Mouse (Mus musculus) kidney, postnatal 0 days (tissue): ENCODE results near the gene Mob1b. TPM values are rescaled to one million over a fixed set of nuclear protein-coding genes. Genes with fewer than 3 reads are reported as not detected.
A peak's percentile ranks its signal among the peaks of the same experiment; 100 is the strongest.

Source experiments
- ATAC-seq: fragments of 200-750 bp; cut with Nextera tagmentation; replicated peaks from 2 replicates; pipeline ENCODE4 v1.8.0; 2017; ENCODE audit warnings: low read depth, moderate number of reproducible peaks, moderate TSS enrichment, moderate library complexity; ENCODE audit not compliant: low FRiP score
- DNase-seq: peaks from one replicate; pipeline ENCODE4 v3.0.0-alpha.2; 2016; ENCODE audit warnings: low spot score
- H3K27ac ChIP-seq: fragments of 300-500 bp; sonication (generic); 2 replicates; pipeline ENCODE4 v1.5.1; 2014; ENCODE audit warnings: mild to moderate bottlenecking
- H3K27me3 ChIP-seq: fragments of 300-500 bp; sonication (generic); 2 replicates; pipeline ENCODE4 v1.6.1; 2014; ENCODE audit warnings: low read length, mixed read lengths; ENCODE audit not compliant: insufficient read depth
- H3K36me3 ChIP-seq: fragments of 300-500 bp; sonication (generic); 2 replicates; pipeline ENCODE4 v1.6.1; 2014; ENCODE audit warnings: low read length, mixed read lengths; ENCODE audit not compliant: insufficient read depth
- H3K4me1 ChIP-seq: fragments of 300-500 bp; sonication (generic); replicated peaks from 2 replicates; pipeline ENCODE4 v1.6.1; 2014; ENCODE audit warnings: antibody characterized with exemption, low read length, mixed read lengths; ENCODE audit not compliant: insufficient read depth
- H3K4me2 ChIP-seq: fragments of 300-500 bp; sonication (generic); 2 replicates; pipeline ENCODE4 v1.6.1; 2014; ENCODE audit warnings: mild to moderate bottlenecking, low read length, moderate library complexity, mixed read lengths
- H3K4me3 ChIP-seq: fragments of 300-500 bp; sonication (generic); replicated peaks from 2 replicates; pipeline ENCODE4 v1.5.1; 2014; ENCODE audit warnings: low read depth, low read length
- H3K9ac ChIP-seq: fragments of 300-500 bp; sonication (generic); 2 replicates; pipeline ENCODE4 v1.6.1; 2014; ENCODE audit warnings: low read depth, low read length
- H3K9me3 ChIP-seq: fragments of 300-500 bp; sonication (generic); replicated peaks from 2 replicates; pipeline ENCODE4 v1.6.1; 2016; ENCODE audit warnings: low read length, inconsistent platforms, mixed read lengths
- CTCF ChIP-seq: IDR thresholded peaks from 2 replicates; pipeline ENCODE4 v1.5.1; 2016; ENCODE audit warnings: antibody characterized with exemption, low read depth, mild to moderate bottlenecking, moderate library complexity
- WGBS: fragments of 180-500 bp; shearing (Covaris S2); extraction: QIAGEN DNeasy Blood & Tissue Kit; methylation state at CpG from one replicate; pipeline ENCODE4 v1.1.7; 2014; 5-methylcytosine and 5-hydroxymethylcytosine counted together
- polyA plus RNA-seq: library from polyadenylated mRNA; unstranded; fragments of >200 nt; fragmentation: Nextera tagmentation; extraction: Ambion mirVana; gene quantifications from 2 replicates; pipeline ENCODE4 v1.2.1, GENCODE M21; 2015

Mob1b gene
- polyA plus RNA-seq, 1 experiment from 2014 or later, result 9.1 TPM

GRCm38 (mm10) chr5:88688583-88689187, 32.0 kb upstream of the Mob1b start:
- 70% methylated on average over 15 of the region's 15 CpGs for WGBS
- no peak overlapping the region for H3K4me2 ChIP-seq
- H3K4me1 ChIP-seq, result no peaks in the 10 kb centered on the region
- ATAC-seq (0 out of 2 replicates have a peak, but pooled peaks have one; percentile 33), DNase-seq (peak; percentile 10)
- no peak overlapping the region for H3K9ac ChIP-seq
- H3K4me3 ChIP-seq, result no peak overlapping the region
- H3K27ac ChIP-seq, result no peak overlapping the region
- H3K9me3 ChIP-seq, result no peaks in the 10 kb centered on the region
- peaks cover 9% of the 10 kb centered on the region; the same call in 1 of the 2 replicates for H3K27me3 ChIP-seq
- H3K36me3 ChIP-seq, result no peaks in the 10 kb centered on the region
- TF ChIP-seq CTCF, result no peak

GRCm38 (mm10) chr5:88689279-88689938, 31.2 kb upstream of the Mob1b start:
- H3K4me3 ChIP-seq, result no peak overlapping the region
- peaks cover 9% of the 10 kb centered on the region; the same call in 1 of the 2 replicates for H3K27me3 ChIP-seq
- H3K27ac ChIP-seq, result no peak overlapping the region
- H3K36me3 ChIP-seq, result no peaks in the 10 kb centered on the region
- TF ChIP-seq CTCF, result peak; percentile 81
- no peak overlapping the region for H3K9ac ChIP-seq
- no peak overlapping the region for H3K4me2 ChIP-seq
- DNase-seq (peak; percentile 91), ATAC-seq (no peak)
- H3K4me1 ChIP-seq, result no peaks in the 10 kb centered on the region
- WGBS, result 75% methylated on average over 3 of the region's 3 CpGs
- no peaks in the 10 kb centered on the region for H3K9me3 ChIP-seq

GRCm38 (mm10) chr5:88690681-88691505, 29.8 kb upstream of the Mob1b start:
- no peak for ATAC-seq
- Histone ChIP-seq H3K27me3 (0 out of 2 replicates have a peak, but pooled peaks cover under 1% of the 10 kb centered on the region), H3K27ac (no peak overlapping the region), H3K36me3 (no peaks in the 10 kb centered on the region), H3K4me3 (no peak overlapping the region), H3K4me1 (no peaks in the 10 kb centered on the region), H3K9me3 (no peaks in the 10 kb centered on the region), H3K4me2 (no peak overlapping the region), H3K9ac (no peak overlapping the region)
- 47% methylated on average over 10 of the region's 10 CpGs for WGBS
- no peak for TF ChIP-seq CTCF
- DNase-seq, result no peak

- Histone ChIP-seq H3K4me1 (no peaks in the 10 kb centered on the region), H3K36me3 (no peaks in the 10 kb centered on the region), H3K4me2 (no peak overlapping the region), H3K9me3 (no peaks in the 10 kb centered on the region), H3K9ac (no peak overlapping the region), H3K27me3 (no peaks in the 10 kb centered on the region), H3K4me3 (no peak overlapping the region), H3K27ac (no peak overlapping the region)
- no peak for DNase-seq
- ATAC-seq, result no peak
- WGBS, result 66% methylated on average over 6 of the region's 6 CpGs
- no peak for TF ChIP-seq CTCF
Observed at GRCm38 (mm10) chr5:88691506-88692095, 29.1 kb upstream of the Mob1b start.

GRCm38 (mm10) chr5:88692586-88692985, 28.1 kb upstream of the Mob1b start:
- Histone ChIP-seq H3K27me3 (no peaks in the 10 kb centered on the region), H3K4me1 (no peaks in the 10 kb centered on the region), H3K4me3 (no peak overlapping the region), H3K27ac (no peak overlapping the region), H3K36me3 (no peaks in the 10 kb centered on the region), H3K4me2 (no peak overlapping the region), H3K9ac (no peak overlapping the region), H3K9me3 (no peaks in the 10 kb centered on the region)
- DNase-seq (no peak), ATAC-seq (no peak)
- no peak for TF ChIP-seq CTCF
- 92% methylated on average over 4 of the region's 4 CpGs for WGBS

- Histone ChIP-seq H3K36me3 (no peaks in the 10 kb centered on the region), H3K4me2 (no peak overlapping the region), H3K9me3 (no peaks in the 10 kb centered on the region), H3K27ac (no peak overlapping the region), H3K9ac (no peak overlapping the region), H3K4me1 (no peaks in the 10 kb centered on the region), H3K4me3 (no peak overlapping the region), H3K27me3 (no peaks in the 10 kb centered on the region)
- TF ChIP-seq CTCF, result no peak
- DNase-seq (no peak), ATAC-seq (no peak)
Observed at GRCm38 (mm10) chr5:88693057-88693456, 27.6 kb upstream of the Mob1b start.
